Mouse (Mus musculus) kidney, postnatal 10 days (tissue): ENCODE results near the gene Cdc42ep3.

Experiments
- DNase-seq: peaks from one replicate; pipeline ENCODE4 v3.0.0; 2021; ENCODE audit warnings: mixed read lengths

The Cdc42ep3 gene

GRCm38 (mm10) chr17:79343334-79343946 is 11.5 kb downstream of the Cdc42ep3 start:
- no peak for DNase-seq

- no peak for DNase-seq
These were observed 12.1 kb downstream of the Cdc42ep3 start for GRCm38 (mm10) chr17:79342639-79343333.

GRCm38 (mm10) chr17:79341946-79342470 is 12.9 kb downstream of the Cdc42ep3 start:
- DNase-seq = no peak

- no peak for DNase-seq
These were observed 17.4 kb downstream of the Cdc42ep3 start for GRCm38 (mm10) chr17:79337494-79337893.

- no peak for DNase-seq
These were observed 20.2 kb downstream of the Cdc42ep3 start for GRCm38 (mm10) chr17:79334701-79335100.

GRCm38 (mm10) chr17:79333650-79334049 is 21.2 kb downstream of the Cdc42ep3 start:
- DNase-seq = no peak

GRCm38 (mm10) chr17:79332864-79333263 is 22.0 kb downstream of the Cdc42ep3 start:
- no peak for DNase-seq

- DNase-seq = no peak
These were observed 24.5 kb downstream of the Cdc42ep3 start for GRCm38 (mm10) chr17:79330397-79330796.

- DNase-seq = no peak
These were observed 28.0 kb downstream of the Cdc42ep3 start for GRCm38 (mm10) chr17:79326868-79327376.

- DNase-seq = no peak
These were observed 37.7 kb downstream of the Cdc42ep3 start for GRCm38 (mm10) chr17:79317085-79317751.

GRCm38 (mm10) chr17:79315415-79316094 is 39.3 kb downstream of the Cdc42ep3 start:
- DNase-seq = no peak

GRCm38 (mm10) chr17:79310465-79310864 is 44.4 kb downstream of the Cdc42ep3 start:
- no peak for DNase-seq

- no peak for DNase-seq
These were observed 45.4 kb downstream of the Cdc42ep3 start for GRCm38 (mm10) chr17:79309506-79309905.

- DNase-seq = no peak
These were observed 49.2 kb downstream of the Cdc42ep3 start for GRCm38 (mm10) chr17:79305644-79306043.

GRCm38 (mm10) chr17:79303744-79304497 is 51.0 kb downstream of the Cdc42ep3 start:
- DNase-seq = no peak

- DNase-seq = no peak
These were observed 51.7 kb downstream of the Cdc42ep3 start for GRCm38 (mm10) chr17:79303238-79303637.

GRCm38 (mm10) chr17:79299925-79300324 is 55.0 kb downstream of the Cdc42ep3 start:
- no peak for DNase-seq

- DNase-seq = no peak
These were observed 55.9 kb downstream of the Cdc42ep3 start for GRCm38 (mm10) chr17:79298968-79299367.

GRCm38 (mm10) chr17:79295926-79296325 is 59.0 kb downstream of the Cdc42ep3 start:
- DNase-seq = no peak

- DNase-seq = no peak
These were observed 63.2 kb downstream of the Cdc42ep3 start for GRCm38 (mm10) chr17:79291672-79292071.

- DNase-seq = no peak
These were observed 64.2 kb downstream of the Cdc42ep3 start for GRCm38 (mm10) chr17:79290697-79291096.

- DNase-seq = no peak
These were observed 67.6 kb downstream of the Cdc42ep3 start for GRCm38 (mm10) chr17:79287302-79287701.
